Mouse (Mus musculus): Measurements from ENCODE around the gene Chn2.

DNA sequence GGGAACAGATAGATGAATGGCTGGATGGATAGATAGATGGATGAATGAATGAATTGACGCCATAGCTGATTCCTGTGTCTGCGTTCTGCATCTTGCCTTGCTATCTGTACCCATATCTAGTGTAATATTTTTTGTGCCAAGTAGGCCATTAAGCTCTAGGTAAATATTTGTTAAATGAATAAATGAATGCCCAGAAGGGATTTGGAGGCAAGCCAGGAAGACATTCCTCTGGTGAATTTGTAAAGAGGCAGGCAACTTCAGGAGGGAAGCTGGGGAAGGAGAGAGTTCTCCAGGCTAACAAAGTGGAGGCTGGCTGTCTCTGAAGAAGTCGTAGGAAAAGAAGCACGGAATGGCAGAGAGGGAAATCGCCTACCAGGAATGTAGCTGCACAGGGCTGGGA lies 123.0 kb downstream of the Chn2 start:
- TF ChIP-seq CTCF (conservative IDR thresholded peaks at IDR 0.05; ENCODE audit: low read length) (no peak), POU5F1 (IDR thresholded peaks at IDR 0.05; ENCODE audit: borderline replicate concordance, low read length) (no peak)

All from E14TG2a.4 (cell line).